Mouse (Mus musculus): Measurements from ENCODE around the gene Thumpd2.

Gene Thumpd2

GRCm38 (mm10) chr17:81032957-81033356 lies 31.9 kb downstream of the Thumpd2 start:
- in situ Hi-C loops (cut with MboI, MseI): no loop called here

GRCm38 (mm10) chr17:81031830-81032442 lies 32.9 kb downstream of the Thumpd2 start:
- in situ Hi-C loops (cut with MboI, MseI): no loop called here

- in situ Hi-C loops (cut with MboI, MseI): no loop called here
Observed at GRCm38 (mm10) chr17:81027331-81027730, 37.6 kb downstream of the Thumpd2 start.

GRCm38 (mm10) chr17:81017132-81017531 lies 47.8 kb downstream of the Thumpd2 start:
- in situ Hi-C loops (cut with MboI, MseI): loop anchor here (10.0 kb wide), 1 partner anchor 362 kb away; no protein-coding TSS in a partner anchor

- in situ Hi-C loops (cut with MboI, MseI): loop anchor here (10.0 kb wide), 1 partner anchor 361 kb away; no protein-coding TSS in a partner anchor
Observed at GRCm38 (mm10) chr17:81015814-81016447, 49.0 kb downstream of the Thumpd2 start.

GRCm38 (mm10) chr17:81010844-81011685 lies 53.8 kb downstream of the Thumpd2 start:
- in situ Hi-C loops (cut with MboI, MseI): loop anchor here (10.0 kb wide), 1 partner anchor 356 kb away; no protein-coding TSS in a partner anchor

GRCm38 (mm10) chr17:81010199-81010598 lies 54.7 kb downstream of the Thumpd2 start:
- in situ Hi-C loops (cut with MboI, MseI): loop anchor here (10.0 kb wide), 1 partner anchor 355 kb away; no protein-coding TSS in a partner anchor

GRCm38 (mm10) chr17:81009112-81009511 lies 55.8 kb downstream of the Thumpd2 start:
- in situ Hi-C loops (cut with MboI, MseI): no loop called here

- in situ Hi-C loops (cut with MboI, MseI): no loop called here
Observed at GRCm38 (mm10) chr17:81005292-81005691, 59.6 kb downstream of the Thumpd2 start.

- in situ Hi-C loops (cut with MboI, MseI): no loop called here
Observed at GRCm38 (mm10) chr17:81004454-81004853, 60.4 kb downstream of the Thumpd2 start.

- in situ Hi-C loops (cut with MboI, MseI): no loop called here
Observed at GRCm38 (mm10) chr17:81002130-81002529, 62.8 kb downstream of the Thumpd2 start.

GRCm38 (mm10) chr17:81001647-81002046 lies 63.2 kb downstream of the Thumpd2 start:
- in situ Hi-C loops (cut with MboI, MseI): no loop called here

- in situ Hi-C loops (cut with MboI, MseI): no loop called here
Observed at GRCm38 (mm10) chr17:81001010-81001409, 63.9 kb downstream of the Thumpd2 start.

GRCm38 (mm10) chr17:80998958-80999357 lies 65.9 kb downstream of the Thumpd2 start:
- in situ Hi-C loops (cut with MboI, MseI): no loop called here

- in situ Hi-C loops (cut with MboI, MseI): no loop called here
Observed at GRCm38 (mm10) chr17:80997226-80997625, 67.7 kb downstream of the Thumpd2 start.

- in situ Hi-C loops (cut with MboI, MseI): no loop called here
Observed at GRCm38 (mm10) chr17:80991535-80992127, 73.3 kb downstream of the Thumpd2 start.

GRCm38 (mm10) chr17:80982976-80983375 lies 81.9 kb downstream of the Thumpd2 start:
- in situ Hi-C loops (cut with MboI, MseI): no loop called here

- in situ Hi-C loops (cut with MboI, MseI): no loop called here
Observed at GRCm38 (mm10) chr17:80982412-80982787, 82.5 kb downstream of the Thumpd2 start.

GRCm38 (mm10) chr17:80981721-80982411 lies 83.0 kb downstream of the Thumpd2 start:
- in situ Hi-C loops (cut with MboI, MseI): no loop called here

GRCm38 (mm10) chr17:80980096-80980495 lies 84.8 kb downstream of the Thumpd2 start:
- in situ Hi-C loops (cut with MboI, MseI): no loop called here

- in situ Hi-C loops (cut with MboI, MseI): no loop called here
Observed at GRCm38 (mm10) chr17:80977245-80977644, 87.6 kb downstream of the Thumpd2 start.

Measured in regulatory T cell (primary cell).